Mouse (Mus musculus): ENCODE data around the gene Utp20.

Gene Utp20

DNA sequence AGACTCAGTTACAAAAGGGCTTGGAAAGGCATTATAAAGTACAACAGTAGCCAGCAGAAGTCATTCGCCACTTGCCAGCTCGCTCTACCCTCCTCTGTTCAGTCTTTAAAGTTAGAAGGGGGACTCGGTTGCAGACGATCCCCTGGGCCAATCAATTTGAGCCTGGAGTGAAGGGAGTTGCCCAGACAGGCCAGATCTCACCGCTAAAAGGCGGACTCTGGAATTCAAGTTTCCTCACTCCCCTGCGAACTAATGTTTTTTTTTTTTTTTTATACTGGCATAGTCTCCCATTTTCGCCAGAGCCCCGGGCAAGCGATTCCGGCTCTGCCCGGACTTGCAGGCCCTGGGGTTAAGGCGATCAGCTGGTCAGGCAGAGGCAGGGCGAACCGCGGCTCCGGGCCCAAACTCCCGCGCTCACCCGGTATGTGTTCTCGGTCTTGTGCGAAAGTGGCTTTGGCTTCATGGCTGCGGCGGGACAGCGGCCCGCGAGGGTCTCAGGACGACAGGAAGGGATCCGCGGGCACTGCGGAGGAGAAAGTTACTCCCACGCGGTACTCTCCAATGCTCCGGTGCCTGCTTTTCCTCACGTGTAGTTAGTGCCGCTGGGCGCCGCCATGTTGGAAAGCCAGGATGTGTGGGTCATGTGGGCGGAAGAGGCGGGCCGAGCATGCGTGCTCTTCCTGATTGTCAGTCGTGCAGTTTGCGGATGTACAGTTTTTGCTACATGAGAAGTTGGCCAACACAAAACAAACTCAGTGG is at the start of gene Utp20:
Gene Utp20, minus strand, starts transcription at position 617 of the 759 bp plus-strand sequence.
- peak; percentile 89 for DNase-seq

DNA sequence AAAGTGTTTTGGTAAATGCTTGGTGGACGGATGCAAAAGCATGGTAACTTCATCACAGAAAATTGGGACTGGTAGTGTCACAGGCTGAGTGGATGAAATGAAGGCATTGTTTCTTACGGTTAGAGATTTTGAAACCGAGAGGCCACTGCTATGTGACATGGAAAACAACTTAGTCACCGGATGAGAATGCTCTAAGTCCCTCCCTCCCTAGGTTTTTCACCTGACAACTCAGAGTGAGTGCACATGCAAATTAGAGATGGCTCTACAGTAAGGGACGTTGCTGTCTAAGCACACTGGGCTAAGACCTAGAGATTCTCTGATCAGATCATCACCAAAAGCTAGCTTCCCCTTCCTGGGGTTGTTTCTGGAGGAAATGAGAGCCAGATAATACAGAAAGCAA is 48.3 kb upstream of the Utp20 start:
- DNase-seq = no peak

DNA sequence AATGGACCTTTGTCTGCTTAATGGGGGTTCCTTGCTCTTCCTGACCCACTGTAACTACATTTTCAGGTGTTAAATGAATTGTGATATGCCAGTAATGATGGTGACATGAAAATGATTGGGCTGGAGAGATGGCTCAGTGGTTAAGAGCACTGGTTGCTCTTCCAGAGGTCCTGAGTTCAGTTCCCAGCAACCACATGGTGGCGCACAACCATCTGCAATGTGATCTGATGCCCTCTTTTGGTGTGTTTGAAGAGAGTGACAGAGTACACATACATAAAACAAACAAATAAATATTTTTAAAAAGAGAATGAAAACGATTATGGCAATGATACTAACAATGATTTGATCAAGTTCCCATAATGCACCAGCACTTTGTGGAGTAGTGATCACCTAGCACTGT is 39.4 kb upstream of the Utp20 start:
- no peak for DNase-seq

DNA sequence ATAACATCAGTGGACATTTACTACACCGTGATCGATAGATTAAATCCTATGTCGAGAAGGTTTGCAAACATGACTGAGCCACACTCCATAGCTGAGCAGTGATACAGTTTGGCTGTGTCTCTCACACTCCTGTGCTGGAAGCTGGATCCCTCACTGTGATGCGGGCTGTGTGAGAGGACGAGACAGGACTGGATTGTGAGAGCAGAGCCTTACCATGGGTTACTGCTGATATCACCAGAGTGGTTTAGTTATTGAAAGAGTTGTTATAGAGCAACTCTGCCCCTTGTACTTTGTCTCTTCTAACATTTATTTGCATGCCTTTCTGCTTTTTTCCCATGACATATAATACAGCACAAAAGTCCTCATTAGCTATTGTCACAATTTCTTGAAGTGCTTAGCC is 35.7 kb upstream of the Utp20 start:
- peak; percentile 19 for DNase-seq

DNA sequence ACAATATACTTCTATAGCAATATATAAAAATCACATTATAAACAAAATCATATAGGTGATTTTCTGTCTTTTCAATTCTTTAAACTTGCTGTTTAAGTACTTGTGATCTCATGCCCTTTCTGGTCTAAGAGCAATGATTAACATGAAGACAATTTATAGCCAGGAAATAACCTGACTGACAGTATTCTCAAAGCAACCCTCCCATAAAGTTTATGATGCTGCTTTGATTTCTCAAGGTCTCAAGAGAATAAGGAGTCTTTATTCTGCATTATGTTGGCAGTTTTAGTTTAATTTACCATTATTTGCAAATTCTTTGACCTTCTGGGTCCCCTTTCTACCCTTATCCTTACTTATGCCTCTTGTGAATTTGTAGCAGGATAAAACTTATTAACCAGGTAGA is 34.8 kb upstream of the Utp20 start:
- DNase-seq = no peak

DNA sequence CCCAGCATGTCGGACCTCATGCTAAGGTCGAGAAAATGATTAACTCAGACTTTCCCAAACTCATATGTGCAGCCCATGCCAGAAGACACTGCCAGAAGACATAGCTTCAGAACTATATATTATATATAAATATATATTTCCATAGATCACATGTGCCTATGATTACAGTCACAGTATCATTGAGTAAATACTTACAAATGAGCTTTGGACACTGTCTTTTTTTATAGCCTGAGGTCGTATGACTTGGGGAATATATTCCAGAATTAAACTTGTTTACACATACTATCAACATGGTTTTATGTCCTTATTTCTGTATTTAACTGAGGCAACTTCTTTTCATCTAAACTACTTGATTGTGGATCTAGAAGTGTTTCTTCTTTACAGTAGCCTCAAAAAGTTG is 34.3 kb upstream of the Utp20 start:
- no peak for DNase-seq

DNA sequence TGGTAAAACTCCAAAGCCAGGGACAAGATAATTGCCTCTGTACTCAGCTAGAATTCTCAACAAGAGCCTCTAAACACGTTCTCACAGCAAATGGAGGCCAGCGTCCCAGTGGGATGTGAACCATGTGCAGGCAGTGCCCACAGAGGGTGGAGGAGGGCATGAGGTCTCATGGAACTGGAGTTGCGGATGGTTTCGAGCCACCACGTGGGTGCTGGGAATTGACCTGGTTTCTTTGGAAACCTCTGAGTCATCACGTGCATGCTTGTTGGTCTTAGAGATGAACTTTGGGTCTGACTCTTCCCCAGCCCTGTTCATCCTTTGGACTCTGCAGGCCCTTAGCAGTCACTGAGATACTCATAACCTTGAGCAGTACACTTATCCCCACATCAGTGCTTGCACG is 26.7 kb upstream of the Utp20 start:
- no peak for DNase-seq

DNA sequence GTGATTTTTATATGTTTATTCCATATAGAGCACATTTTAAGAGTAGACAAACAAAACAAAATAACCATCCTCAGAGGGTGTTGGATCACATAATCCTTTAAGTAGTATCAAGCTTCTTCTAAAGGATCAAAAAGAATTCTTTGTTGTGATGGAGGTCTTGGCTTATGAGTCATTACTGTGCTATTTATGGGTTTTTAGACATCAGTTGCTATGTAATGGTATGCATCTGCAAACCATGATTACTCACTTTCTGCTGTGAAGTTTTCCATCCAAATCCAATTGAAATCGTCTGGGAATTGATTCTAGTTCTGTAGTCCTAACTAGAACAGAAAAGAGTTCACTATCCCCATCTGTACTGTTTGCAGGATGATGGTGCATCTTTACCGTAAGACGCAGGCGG is 23.4 kb upstream of the Utp20 start:
- no peak for DNase-seq

DNA sequence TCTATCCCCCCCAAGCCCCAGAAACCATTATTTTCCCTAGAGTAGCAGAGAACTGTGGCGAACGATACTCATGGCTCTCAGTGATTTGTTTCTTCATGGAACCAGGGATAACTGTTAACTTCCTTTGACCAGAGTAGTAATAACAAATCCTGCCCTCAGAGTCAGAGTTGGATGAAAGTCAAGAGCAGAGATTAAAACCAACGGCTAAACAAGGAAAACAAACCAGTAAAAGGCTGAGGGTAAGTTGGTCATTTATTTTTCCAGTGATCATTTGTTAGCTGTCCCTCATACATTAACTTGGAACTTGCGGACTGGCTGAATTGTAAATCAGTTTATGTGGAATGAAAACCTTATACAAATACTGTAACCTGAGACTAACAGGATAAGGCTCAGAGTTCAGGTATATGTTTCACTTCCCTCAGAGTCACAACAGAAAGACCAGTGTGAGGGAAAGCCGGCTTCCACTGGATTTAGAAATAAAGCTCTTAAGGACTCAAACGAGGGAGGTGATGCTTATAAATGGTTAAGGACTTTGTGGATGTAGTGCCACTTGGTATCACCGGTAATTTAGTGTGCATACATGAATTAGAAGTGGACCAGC is 22.4 kb upstream of the Utp20 start:
- DNase-seq = no peak

DNA sequence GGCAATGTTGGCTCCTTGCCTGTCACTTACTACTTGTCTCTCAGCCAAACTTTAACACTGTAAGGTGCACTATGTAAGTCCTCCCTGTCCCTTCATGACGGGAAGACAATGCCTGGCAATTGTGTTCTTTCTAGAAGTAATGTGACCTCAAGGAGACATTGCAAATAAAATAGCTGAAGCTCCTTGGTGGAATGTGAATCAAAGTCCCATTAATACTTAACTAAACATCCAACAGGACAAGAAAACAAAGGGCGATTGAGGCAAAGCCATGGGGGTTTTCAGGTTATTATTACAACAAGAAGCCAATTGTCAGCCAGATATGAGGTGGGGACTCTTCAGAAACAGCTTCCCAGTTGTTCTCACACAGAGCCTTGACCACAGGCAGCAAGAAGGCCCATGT is 7.6 kb upstream of the Utp20 start:
- DNase-seq = no peak

DNA sequence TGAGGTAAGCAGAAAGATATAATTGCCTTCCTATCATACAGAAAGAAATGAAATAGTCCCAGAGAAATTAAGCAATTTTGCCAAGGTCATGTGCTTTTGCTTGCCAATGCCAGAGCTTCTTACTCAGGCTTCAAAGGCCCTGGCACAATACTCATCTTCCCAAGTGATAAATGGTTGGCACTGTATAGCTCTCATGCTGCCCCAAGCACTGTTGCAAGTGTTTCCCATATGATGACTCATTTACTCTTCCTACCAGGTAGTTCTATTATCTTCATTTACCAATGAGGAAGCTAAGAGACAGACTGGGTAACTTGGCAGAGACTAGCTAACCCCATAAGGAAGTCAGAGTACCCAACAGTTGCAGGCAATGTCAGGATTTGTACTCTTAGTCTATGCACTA is 1.8 kb upstream of the Utp20 start:
- no peak for DNase-seq

DNA sequence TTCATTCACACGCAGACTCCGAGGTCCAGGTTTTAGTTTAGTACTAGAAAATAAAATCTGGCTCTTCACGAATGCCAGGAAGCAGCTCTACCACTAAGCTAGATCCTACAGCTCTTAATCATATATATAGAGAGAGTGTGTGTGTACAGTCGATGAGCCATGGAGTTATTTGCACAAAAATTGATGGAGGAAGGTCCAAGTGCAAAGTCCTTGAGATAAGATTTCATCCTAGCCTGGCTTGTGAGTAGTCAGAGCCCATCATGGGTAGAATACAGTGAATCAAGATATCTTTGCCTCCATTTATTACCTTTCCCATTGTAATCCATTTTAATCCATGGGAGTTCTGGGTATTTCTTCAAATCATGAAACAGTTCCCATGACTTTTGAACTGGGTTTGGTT is 992 bp upstream of the Utp20 start:
- no peak for DNase-seq

DNA sequence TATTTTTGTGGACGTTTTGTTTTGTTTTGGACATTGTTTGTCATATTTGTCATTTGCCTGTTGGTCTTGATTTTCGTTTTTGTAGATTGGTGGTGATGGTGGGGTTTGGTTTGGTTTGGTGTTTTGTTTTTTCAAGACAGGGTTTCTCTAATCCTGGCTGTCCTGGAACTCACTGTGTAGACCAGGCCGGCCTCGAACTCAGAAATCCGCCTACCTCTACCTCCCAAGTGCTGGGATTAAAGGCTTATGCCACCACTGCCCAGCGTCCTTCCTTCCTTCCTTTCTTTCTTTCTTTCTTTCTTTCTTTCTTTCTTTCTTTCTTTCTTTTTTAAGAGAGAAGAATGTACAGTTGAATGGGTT is 323 bp upstream of the Utp20 start:
- DNase-seq = peak; percentile 10

DNA sequence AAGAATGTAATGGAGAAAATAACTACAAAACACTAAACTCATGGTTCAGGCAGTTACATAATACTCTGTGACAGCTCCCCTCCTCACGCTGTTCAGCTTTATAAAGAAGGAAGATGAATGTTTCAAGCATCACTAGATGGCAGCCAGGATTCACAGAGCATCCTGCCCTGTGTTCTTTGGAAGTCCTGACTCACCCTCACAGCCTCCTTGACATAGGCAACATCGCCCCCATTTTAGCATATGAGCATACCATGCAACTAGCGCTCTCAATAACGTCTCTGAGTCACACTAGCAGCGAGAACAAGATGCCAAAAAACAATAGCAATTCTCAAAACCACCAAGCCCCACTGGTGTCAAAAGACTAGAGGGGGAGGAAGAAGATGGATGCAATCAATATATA is 9.3 kb downstream of the Utp20 start:
- no peak for DNase-seq

DNA sequence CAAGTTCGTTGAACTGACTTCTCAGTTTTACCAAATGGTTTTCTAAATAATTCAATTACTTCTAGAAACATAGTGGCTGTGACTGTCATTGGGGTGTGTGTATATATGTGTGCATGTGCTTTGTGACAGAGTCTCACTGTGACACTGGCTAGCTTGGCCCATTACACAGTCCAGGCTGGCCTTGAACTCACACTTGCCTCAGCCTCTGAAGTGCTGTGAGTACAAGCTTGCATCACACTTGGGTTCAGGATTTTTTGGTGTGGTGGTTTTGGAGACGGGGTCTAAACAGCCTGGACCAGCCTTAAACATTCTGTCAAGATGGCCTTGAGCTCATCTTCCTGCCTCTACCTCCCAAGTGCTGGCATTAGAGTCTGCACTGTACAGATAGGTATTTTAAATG is 11.3 kb downstream of the Utp20 start:
- no peak for DNase-seq

DNA sequence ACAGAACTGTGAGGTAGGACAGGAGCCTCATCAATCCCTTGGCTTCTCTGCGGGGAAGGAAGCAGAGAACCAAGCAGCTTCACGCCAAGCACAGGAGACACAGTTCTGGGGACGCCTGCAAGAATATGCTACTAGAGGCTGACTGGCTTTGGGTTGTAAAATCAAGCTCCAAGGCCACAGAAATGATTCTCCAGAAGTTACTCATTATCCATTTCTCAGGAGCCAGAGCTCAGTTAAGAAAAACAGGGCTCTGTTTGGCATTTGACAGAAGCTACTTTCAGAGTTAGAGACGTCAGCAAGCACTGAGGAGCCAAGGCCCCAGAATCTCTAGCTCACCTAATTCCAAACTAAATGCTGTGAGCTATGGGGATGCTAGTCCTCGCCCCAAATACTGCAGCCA is 14.9 kb downstream of the Utp20 start:
- DNase-seq = no peak

DNA sequence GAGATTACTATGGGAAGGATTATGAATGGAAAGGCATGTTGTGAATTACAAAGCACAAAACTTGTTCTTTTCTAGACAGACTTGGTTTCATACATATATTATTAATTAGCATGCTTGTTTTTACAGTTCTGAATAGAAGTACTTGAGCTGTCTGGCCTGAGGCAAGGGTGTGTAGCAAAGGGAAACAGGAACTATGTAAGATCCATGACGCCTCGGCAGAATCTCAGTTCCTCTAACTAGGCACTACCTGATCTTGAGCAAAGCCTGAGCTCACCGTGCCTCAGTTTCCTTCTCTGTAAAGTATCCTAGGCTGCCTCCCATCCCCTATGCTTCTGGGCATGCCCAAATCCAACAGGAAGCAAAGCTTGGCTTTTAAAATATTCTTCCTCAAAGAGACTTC is 24.4 kb downstream of the Utp20 start:
- no peak for DNase-seq

DNA sequence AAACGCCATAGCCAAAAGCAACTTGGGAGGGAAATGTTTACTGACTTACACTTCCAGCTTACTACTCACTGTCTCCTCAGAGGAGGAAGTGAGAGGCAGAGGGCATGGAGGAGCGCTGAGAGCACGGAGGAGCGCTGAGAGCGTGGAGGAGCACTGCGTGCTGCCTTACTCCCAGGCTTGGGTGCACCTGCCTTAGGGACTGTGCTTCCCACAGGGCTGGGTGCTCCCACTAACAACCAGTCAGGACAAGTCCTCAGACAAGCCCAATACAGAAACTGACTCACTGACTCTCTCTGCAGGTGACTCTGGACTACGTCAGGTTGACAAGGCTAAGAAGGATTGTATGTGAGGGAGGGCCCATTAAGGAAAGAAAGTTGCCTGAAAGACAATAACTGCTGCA is 27.2 kb downstream of the Utp20 start:
- DNase-seq = no peak

DNA sequence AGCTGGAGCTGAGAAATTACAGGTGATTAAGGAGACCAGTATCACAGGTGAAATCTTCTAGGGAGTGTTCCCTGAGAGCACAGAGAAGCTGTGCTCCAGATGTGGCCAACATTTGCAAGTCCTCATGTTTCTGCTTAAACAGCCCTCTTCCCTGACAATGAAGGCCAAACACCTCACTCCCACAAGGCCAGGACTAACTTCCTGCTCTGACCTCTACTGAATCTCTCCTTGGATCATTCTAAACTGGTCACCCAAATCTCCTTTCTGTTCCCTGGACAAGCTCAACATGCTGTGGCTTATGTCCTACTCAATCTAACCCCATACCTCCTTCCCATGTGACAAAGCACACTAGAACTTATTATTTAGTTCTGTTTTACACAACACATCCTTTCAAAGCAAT is 29.2 kb downstream of the Utp20 start:
- no peak for DNase-seq

DNA sequence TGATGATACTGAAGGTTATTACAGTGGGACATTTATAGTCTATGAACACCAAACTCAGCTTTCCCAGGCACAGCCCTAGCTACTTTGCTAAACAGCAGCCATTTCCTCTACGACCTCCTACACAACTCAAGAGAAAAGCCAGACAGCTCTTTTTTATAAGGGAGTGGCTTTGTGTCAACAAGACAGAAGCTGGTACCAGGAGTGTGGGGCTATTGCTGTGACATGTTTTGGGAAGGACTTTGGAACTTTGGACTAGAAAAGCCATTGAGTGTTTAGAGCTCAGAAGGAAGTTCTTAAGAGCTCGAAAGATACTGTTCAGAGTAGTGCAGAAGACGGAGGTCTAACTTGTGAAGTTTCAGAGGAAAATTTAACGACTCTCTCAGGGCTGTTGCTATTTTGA is 29.7 kb downstream of the Utp20 start:
- DNase-seq = no peak

DNA sequence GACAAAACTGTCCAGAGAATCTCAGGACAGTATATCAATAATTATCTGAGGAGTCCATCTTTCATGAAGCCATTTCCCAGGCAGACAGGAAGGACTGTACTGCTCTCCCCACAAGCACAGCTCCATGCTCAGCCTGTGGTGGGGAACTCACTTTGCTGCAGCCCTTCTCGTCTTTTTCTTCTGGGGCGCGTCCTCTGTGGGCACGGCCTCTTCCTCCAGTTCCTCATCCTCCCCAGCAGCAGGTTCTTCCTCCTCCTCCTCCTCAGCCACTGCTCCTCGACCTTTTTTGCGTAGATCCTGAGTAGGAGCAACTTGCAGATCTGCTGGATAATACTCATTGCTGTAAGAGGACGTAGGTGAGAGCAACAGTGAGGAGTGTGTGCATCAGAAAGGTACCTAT is 31.4 kb downstream of the Utp20 start:
- no peak for DNase-seq

DNA sequence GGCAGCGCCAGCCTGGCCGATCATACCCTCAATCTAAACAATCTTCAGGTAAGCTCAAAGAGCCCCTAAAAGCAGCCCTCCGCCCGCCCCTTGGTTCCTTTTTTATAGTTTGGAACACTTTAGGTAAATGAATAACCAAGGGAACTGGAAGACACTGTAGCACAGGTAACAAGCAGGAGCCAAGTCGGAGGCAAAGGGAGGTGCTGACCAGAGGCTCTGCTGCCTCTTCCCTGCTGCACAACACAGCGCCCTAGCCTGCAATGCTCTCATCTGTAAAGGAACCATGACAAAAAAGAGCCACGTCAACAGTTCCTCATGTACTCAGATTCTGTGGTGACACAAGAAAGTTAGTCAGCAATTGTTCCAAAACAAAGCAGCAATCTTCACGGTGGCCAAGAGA is 32.0 kb downstream of the Utp20 start:
- peak; percentile 28 for DNase-seq

DNA sequence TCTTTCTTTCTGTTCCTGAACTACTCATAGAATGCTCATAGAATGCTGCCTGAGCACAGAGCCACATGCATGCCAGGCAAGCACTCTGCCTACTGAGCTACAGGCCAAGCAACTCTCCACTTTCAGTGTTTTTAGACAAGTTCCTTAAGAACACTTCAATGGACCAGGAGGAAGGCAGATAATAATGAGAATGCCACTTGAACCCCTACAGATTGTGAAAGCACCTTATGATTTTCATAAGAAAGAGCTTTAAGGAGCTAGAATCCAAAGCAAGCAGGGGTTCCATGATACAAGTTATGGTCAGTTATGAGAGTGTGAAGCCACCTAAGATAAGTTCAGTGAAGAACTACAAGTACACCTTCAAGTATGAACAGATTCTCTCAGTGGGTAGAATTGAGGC is 32.9 kb downstream of the Utp20 start:
- no peak for DNase-seq

DNA sequence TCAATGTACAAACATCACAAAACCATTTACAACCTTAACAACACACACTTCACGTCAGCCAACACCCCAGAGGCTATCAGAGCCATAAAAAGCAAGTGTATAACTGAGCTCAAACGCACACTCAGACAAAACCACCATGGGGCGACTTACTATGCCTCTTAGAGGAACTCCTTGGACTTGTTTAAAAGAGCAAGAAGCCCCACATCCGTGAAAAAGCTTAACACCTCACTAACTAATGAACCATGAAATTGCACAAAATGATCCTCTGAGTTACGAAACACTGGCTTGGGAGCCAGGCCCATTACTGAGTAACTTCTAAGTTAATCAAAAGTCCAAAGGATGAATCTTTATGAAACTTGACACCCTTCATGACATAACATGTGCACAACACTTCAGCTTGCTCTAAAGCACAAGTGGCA is 42.1 kb downstream of the Utp20 start:
- peak; percentile 15 for DNase-seq

DNA sequence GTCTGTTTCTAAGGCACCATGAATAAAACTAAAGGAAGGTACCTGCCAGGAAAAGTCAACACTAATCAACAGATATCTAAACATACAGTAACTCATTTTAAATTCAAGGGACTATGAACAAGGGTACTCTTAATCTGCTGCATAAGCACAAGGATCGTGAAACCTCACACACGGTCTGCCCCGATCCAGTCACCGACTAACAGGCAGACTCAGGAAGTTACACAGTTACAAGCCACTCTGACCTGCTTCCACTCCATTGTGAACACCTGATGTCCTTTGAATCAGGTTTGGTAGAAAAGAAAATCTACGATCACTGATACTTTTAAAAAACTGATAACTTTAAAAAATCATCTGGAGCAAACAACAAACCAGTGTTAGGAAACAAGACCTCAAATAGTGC is 42.7 kb downstream of the Utp20 start:
- DNase-seq = peak; percentile 25
